Mouse (Mus musculus) kidney, adult 2 months (tissue): ENCODE results near the gene Plek.

ENCODE experiments used
- CTCF ChIP-seq: fragments of 200-500 bp; conservative IDR thresholded peaks from 2 replicates; pipeline ENCODE4 v1.5.1; 2011; ENCODE audit warnings: low read depth, mild to moderate bottlenecking, control low read depth, low read length, moderate library complexity, mixed read lengths; ENCODE audit not compliant: insufficient read depth, insufficient read length
- POLR2A ChIP-seq: fragments of 200-500 bp; IDR thresholded peaks from one replicate; pipeline ENCODE4 v1.6.1; 2011; ENCODE audit warnings: low read depth, low read length, control low read depth

DNA sequence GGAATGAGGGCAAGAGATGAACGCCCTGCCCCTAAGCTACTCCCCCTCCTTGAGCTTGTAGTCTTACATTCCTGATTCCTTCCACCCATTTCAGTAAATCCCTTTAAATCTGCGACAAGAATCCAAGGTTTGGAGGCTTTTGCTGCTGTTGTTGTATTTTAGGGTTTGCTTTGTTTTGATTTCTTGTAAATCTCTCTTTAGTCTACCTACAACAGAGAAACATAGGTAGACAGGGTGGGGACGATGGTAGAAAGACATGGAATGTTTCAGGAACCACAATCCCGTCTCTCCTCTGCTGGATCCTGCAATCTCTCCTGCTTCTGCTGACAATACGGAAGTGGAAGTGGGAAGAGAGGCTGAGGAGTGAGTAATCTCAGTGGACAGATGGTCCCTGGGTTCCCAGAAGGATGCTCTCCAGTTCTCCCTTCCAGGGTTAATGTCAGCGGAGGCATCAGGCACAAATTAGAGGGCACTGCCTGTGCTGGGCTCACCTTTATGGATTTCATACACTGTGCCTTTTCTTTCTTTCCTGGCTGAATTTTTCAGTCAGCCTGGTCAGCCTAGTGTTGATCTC is 382 bp upstream of the Plek start:
- TF ChIP-seq CTCF (no peak), POLR2A (no peak)
